Mouse (Mus musculus) cerebellum, adult 2 months (tissue): ENCODE data around the gene Cdc42se2.

Source experiments
- CTCF ChIP-seq: fragments of 200-500 bp; IDR thresholded peaks from 2 replicates; pipeline ENCODE4 v1.5.1; 2011; ENCODE audit warnings: low read depth, mild to moderate bottlenecking, control low read depth, low read length, moderate library complexity, borderline replicate concordance; ENCODE audit not compliant: insufficient read depth
- POLR2A ChIP-seq: fragments of 200-500 bp; IDR thresholded peaks from 2 replicates; pipeline ENCODE4 v1.6.1; 2011; ENCODE audit warnings: low read length, control low read depth, borderline replicate concordance; ENCODE audit not compliant: insufficient read depth

- TF ChIP-seq CTCF (no peak), POLR2A (no peak)
Observed at GRCm38 (mm10) chr11:54811054-54811453, 23.6 kb upstream of the Cdc42se2 start.
